In genomic region chr7:112807401-112807751, GRCm38 (mm10) we compare ENCODE assay signal across 9 mouse cellular contexts.
DNase-seq lines count a peak whose midpoint lies in the region; ATAC-seq and TF ChIP-seq lines count a peak whose summit lies in the region.
"Had no signal": no experiment of that assay in that cellular context is flagged by ENCODE, and none has a peak within 500 bp of the region (broad histone marks: within the 10 kb centered on the region; RNA-seq: fewer than 3 reads in every experiment).

No protein-coding gene starts in this region.

- TF ChIP-seq CTCF in layer of hippocampus, adult 2 months (conservative IDR thresholded peaks at IDR 0.05) = no peak

- no peaks in the 10 kb centered on the region for H3K36me3 ChIP-seq in forebrain, embryonic 16.5 days (ENCODE audit: control insufficient read depth, insufficient read depth)
- no peaks in the 10 kb centered on the region for H3K36me3 ChIP-seq in intestine, embryonic 15.5 days
- no peaks in the 10 kb centered on the region for H3K36me3 ChIP-seq in liver, embryonic 16.5 days (ENCODE audit: control insufficient read depth, insufficient read depth)
- no peaks in the 10 kb centered on the region for H3K36me3 ChIP-seq in stomach, embryonic 15.5 days

- no peaks in the 10 kb centered on the region for H3K27me3 ChIP-seq in forebrain, embryonic 16.5 days (replicated peaks; ENCODE audit: control insufficient read depth, insufficient read depth, low read length)
- H3K27me3 ChIP-seq in intestine, embryonic 15.5 days (replicated peaks) = no peaks in the 10 kb centered on the region
- no peaks in the 10 kb centered on the region for H3K27me3 ChIP-seq in liver, embryonic 16.5 days (ENCODE audit: control insufficient read depth, insufficient read depth, low read depth, low read length)
- no peaks in the 10 kb centered on the region for H3K27me3 ChIP-seq in stomach, embryonic 15.5 days (replicated peaks)

- H3K4me1 ChIP-seq in forebrain, embryonic 16.5 days (replicated peaks; ENCODE audit: control insufficient read depth, insufficient read depth, low read length) = peaks cover 20% of the 10 kb centered on the region
- H3K4me1 ChIP-seq in intestine, embryonic 15.5 days (replicated peaks) = peaks cover 27% of the 10 kb centered on the region
- no peaks in the 10 kb centered on the region; the same call in none of the 2 replicates for H3K4me1 ChIP-seq in liver, embryonic 16.5 days (ENCODE audit: control insufficient read depth, low read depth, low read length)
- peaks cover 35% of the 10 kb centered on the region for H3K4me1 ChIP-seq in stomach, embryonic 15.5 days

- peak overlapping the region; percentile 19; the same call in 1 of the 2 replicates for H3K9ac ChIP-seq in forebrain, embryonic 16.5 days (replicated peaks; ENCODE audit: low read depth, low read length)
- no peak overlapping the region for H3K9ac ChIP-seq in intestine, embryonic 15.5 days
- no peak overlapping the region for H3K9ac ChIP-seq in liver, embryonic 16.5 days (ENCODE audit: low read depth, low read length)
- no peak overlapping the region for H3K9ac ChIP-seq in stomach, embryonic 15.5 days

- H3K4me2 ChIP-seq in forebrain, embryonic 16.5 days (ENCODE audit: low read length) = peak overlapping the region; percentile 37
- H3K4me2 ChIP-seq in intestine, embryonic 15.5 days (replicated peaks) = peak overlapping the region; percentile 45
- peak overlapping the region; percentile 28; the same call in 1 of the 2 replicates for H3K4me2 ChIP-seq in liver, embryonic 16.5 days (ENCODE audit: low read depth, low read length)
- peak overlapping the region; percentile 44 for H3K4me2 ChIP-seq in stomach, embryonic 15.5 days

- H3K27ac ChIP-seq in layer of hippocampus, adult 2 months = peak overlapping the region; percentile 72
- peak overlapping the region; percentile 59 for H3K27ac ChIP-seq in forebrain, embryonic 16.5 days (ENCODE audit: low read length)
- H3K27ac ChIP-seq in intestine, embryonic 15.5 days = peak overlapping the region; percentile 77
- H3K27ac ChIP-seq in liver, embryonic 16.5 days (ENCODE audit: low read length) = no peak overlapping the region
- peak overlapping the region; percentile 74 for H3K27ac ChIP-seq in stomach, embryonic 15.5 days
- H3K27ac ChIP-seq: macrophage had no signal

- ATAC-seq in forebrain, embryonic 16.5 days = peak; percentile 54; the same call in 1 of the 2 replicates
- ATAC-seq in intestine, embryonic 15.5 days = peak; percentile 84
- ATAC-seq in liver, embryonic 16.5 days (ENCODE audit: low read depth) = peak; percentile 56; the same call in 1 of the 2 replicates
- peak; percentile 78 for ATAC-seq in stomach, embryonic 15.5 days (ENCODE audit: insufficient read depth, low FRiP score, low read depth)

- no peak for DNase-seq in layer of hippocampus, adult 2 months (ENCODE audit: low spot score in 2 of 2)
- DNase-seq in layer of hippocampus, adult 9-11 months = no peak
- no peak for DNase-seq in cerebellum, postnatal 25 days
- no peak for DNase-seq in testis, postnatal 14 days (ENCODE audit: low spot score)

- 3% methylated on average over 6 of the region's 6 CpGs for WGBS in forebrain, embryonic 16.5 days
- 2% methylated on average over 6 of the region's 6 CpGs for WGBS in intestine, embryonic 15.5 days
- 17% methylated on average over 6 of the region's 6 CpGs for WGBS in liver, embryonic 16.5 days (ENCODE audit: insufficient replicate concordance)
- WGBS in stomach, embryonic 15.5 days = 2% methylated on average over 6 of the region's 6 CpGs

- peak overlapping the region; percentile 14; the same call in 1 of the 2 replicates for H3K4me3 ChIP-seq in layer of hippocampus, adult 2 months
- no peak overlapping the region for H3K4me3 ChIP-seq in forebrain, embryonic 16.5 days (replicated peaks; ENCODE audit: low read length)
- peak overlapping the region; percentile 12 for H3K4me3 ChIP-seq in intestine, embryonic 15.5 days (replicated peaks)
- H3K4me3 ChIP-seq in liver, embryonic 16.5 days (ENCODE audit: low read depth, low read length) = no peak overlapping the region
- H3K4me3 ChIP-seq in stomach, embryonic 15.5 days (replicated peaks) = peak overlapping the region; percentile 12

- no peaks in the 10 kb centered on the region for H3K9me3 ChIP-seq in forebrain, embryonic 16.5 days (ENCODE audit: control insufficient read depth, low read length)
- H3K9me3 ChIP-seq in intestine, embryonic 15.5 days = no peaks in the 10 kb centered on the region
- no peaks in the 10 kb centered on the region for H3K9me3 ChIP-seq in liver, embryonic 16.5 days (replicated peaks; ENCODE audit: control insufficient read depth, low read length)
- H3K9me3 ChIP-seq in stomach, embryonic 15.5 days = no peaks in the 10 kb centered on the region

Comparison
In these comparisons a context has a peak if more than half of its experiments do, and no peak if none do; other contexts are left out.
1. H3K4me3 ChIP-seq: peak in layer of hippocampus, adult 2 months (single experiment), intestine, embryonic 15.5 days (single experiment) and stomach, embryonic 15.5 days (single experiment); none in forebrain, embryonic 16.5 days (single experiment) and liver, embryonic 16.5 days (single experiment).
2. Peak in every context shown above with its lines, with median percentiles within 50 percentile points of each other: ATAC-seq and H3K4me2 ChIP-seq.